Mouse (Mus musculus) midbrain, embryonic 14.5 days (tissue): ENCODE results near the gene Bdkrb2. TPM values are rescaled to one million over a fixed set of nuclear protein-coding genes. Genes with fewer than 3 reads are reported as not detected.

Experiments used
- ATAC-seq: fragments of 200-750 bp; cut with Nextera tagmentation; 2 replicates; pipeline ENCODE4 v1.8.0; 2017; ENCODE audit warnings: moderate number of reproducible peaks, moderate library complexity; ENCODE audit not compliant: low FRiP score, low TSS enrichment
- DNase-seq: peaks from one replicate; pipeline ENCODE4 v3.0.0-alpha.2; 2015
- H3K27ac ChIP-seq: fragments of 300-500 bp; sonication (generic); replicated peaks from 2 replicates; pipeline ENCODE4 v1.5.1; 2014; ENCODE audit warnings: mild to moderate bottlenecking, low read depth, low read length, moderate library complexity
- H3K27me3 ChIP-seq: fragments of 300-500 bp; sonication (generic); 2 replicates; pipeline ENCODE4 v1.6.1; 2014; ENCODE audit warnings: low read length, control low read depth, mixed read lengths; ENCODE audit not compliant: control insufficient read depth, insufficient read depth
- H3K36me3 ChIP-seq: fragments of 300-500 bp; sonication (generic); 2 replicates; pipeline ENCODE4 v1.6.1; 2014; ENCODE audit warnings: low read length, control low read depth; ENCODE audit not compliant: control insufficient read depth, insufficient read depth
- H3K4me1 ChIP-seq: fragments of 300-500 bp; sonication (generic); 2 replicates; pipeline ENCODE4 v1.6.1; 2014; ENCODE audit warnings: mild to moderate bottlenecking, antibody characterized with exemption, low read length, control low read depth; ENCODE audit not compliant: control insufficient read depth, insufficient read depth
- H3K4me2 ChIP-seq: fragments of 300-500 bp; sonication (generic); 2 replicates; pipeline ENCODE4 v1.6.1; 2014; ENCODE audit warnings: mild to moderate bottlenecking, low read length, moderate library complexity
- H3K4me3 ChIP-seq: fragments of 300-500 bp; sonication (generic); replicated peaks from 2 replicates; pipeline ENCODE4 v1.5.1; 2014; ENCODE audit warnings: low read depth, low read length
- H3K9ac ChIP-seq: fragments of 300-500 bp; sonication (generic); replicated peaks from 2 replicates; pipeline ENCODE4 v1.6.1; 2014; ENCODE audit warnings: mild to moderate bottlenecking, low read length, moderate library complexity
- H3K9me3 ChIP-seq: fragments of 300-500 bp; sonication (generic); 2 replicates; pipeline ENCODE4 v1.6.1; 2016; ENCODE audit warnings: low read length, control low read depth, mixed read lengths; ENCODE audit not compliant: control insufficient read depth
- WGBS: fragments of 180-500 bp; shearing (Covaris S2); extraction: QIAGEN DNeasy Blood & Tissue Kit; methylation state at CpG from one replicate; pipeline ENCODE4 v1.1.7; 2014; 5-methylcytosine and 5-hydroxymethylcytosine counted together
- polyA plus RNA-seq: library from polyadenylated mRNA; unstranded; fragments of >200 nt; fragmentation: Nextera tagmentation; extraction: Ambion mirVana; gene quantifications from 2 replicates; pipeline ENCODE4 v1.2.1, GENCODE M21; 2014

Gene Bdkrb2
- polyA plus RNA-seq, 1 experiment from 2014 or later = 0.36 TPM

GRCm38 (mm10) chr12:105563726-105564275, 775 bp downstream of the Bdkrb2 start:
- H3K4me3 ChIP-seq = peak overlapping the region; percentile 30
- DNase-seq (peak; percentile 53), ATAC-seq (no peak)
- H3K4me2 ChIP-seq = peak overlapping the region; percentile 56
- peaks cover 10% of the 10 kb centered on the region; the same call in 1 of the 2 replicates for H3K4me1 ChIP-seq
- peaks cover 33% of the 10 kb centered on the region for H3K27me3 ChIP-seq
- H3K9ac ChIP-seq = no peak overlapping the region; the same call in 1 of the 2 replicates
- H3K27ac ChIP-seq = no peak overlapping the region
- 11% methylated on average over 25 of the region's 25 CpGs for WGBS
- H3K36me3 ChIP-seq = no peaks in the 10 kb centered on the region
- H3K9me3 ChIP-seq = no peaks in the 10 kb centered on the region

GRCm38 (mm10) chr12:105565221-105565620, 2.2 kb downstream of the Bdkrb2 start:
- Histone ChIP-seq H3K4me1 (peaks cover 10% of the 10 kb centered on the region; the same call in 1 of the 2 replicates), H3K9me3 (no peaks in the 10 kb centered on the region), H3K27me3 (peaks cover 33% of the 10 kb centered on the region), H3K27ac (no peak overlapping the region), H3K9ac (no peak overlapping the region), H3K36me3 (no peaks in the 10 kb centered on the region), H3K4me2 (no peak overlapping the region), H3K4me3 (no peak overlapping the region)
- 77% methylated on average over 5 of the region's 5 CpGs for WGBS
- no peak for DNase-seq
- no peak for ATAC-seq

- no peaks in the 10 kb centered on the region for H3K27me3 ChIP-seq
- ATAC-seq = no peak
- no peak overlapping the region for H3K9ac ChIP-seq
- no peak overlapping the region for H3K27ac ChIP-seq
- no peak for DNase-seq
- H3K4me2 ChIP-seq = no peak overlapping the region
- no peaks in the 10 kb centered on the region for H3K36me3 ChIP-seq
- 0 out of 2 replicates have a peak, but pooled peaks cover 2% of the 10 kb centered on the region for H3K9me3 ChIP-seq
- H3K4me1 ChIP-seq = no peaks in the 10 kb centered on the region
- WGBS = 67% methylated on average over 3 of the region's 3 CpGs
- H3K4me3 ChIP-seq = no peak overlapping the region
These were observed 8.8 kb downstream of the Bdkrb2 start for GRCm38 (mm10) chr12:105571867-105572266.

GRCm38 (mm10) chr12:105572622-105573021, 9.6 kb downstream of the Bdkrb2 start:
- Histone ChIP-seq H3K27ac (no peak overlapping the region), H3K36me3 (no peaks in the 10 kb centered on the region), H3K9me3 (0 out of 2 replicates have a peak, but pooled peaks cover 2% of the 10 kb centered on the region), H3K4me3 (no peak overlapping the region), H3K4me1 (no peaks in the 10 kb centered on the region), H3K27me3 (no peaks in the 10 kb centered on the region), H3K4me2 (no peak overlapping the region), H3K9ac (no peak overlapping the region)
- DNase-seq = no peak
- no peak for ATAC-seq
- WGBS = 83% methylated on average over 2 of the region's 2 CpGs

- 0 out of 2 replicates have a peak, but pooled peaks cover 2% of the 10 kb centered on the region for H3K9me3 ChIP-seq
- no peak overlapping the region for H3K9ac ChIP-seq
- H3K36me3 ChIP-seq = no peaks in the 10 kb centered on the region
- H3K27me3 ChIP-seq = no peaks in the 10 kb centered on the region
- ATAC-seq (no peak), DNase-seq (no peak)
- no peaks in the 10 kb centered on the region for H3K4me1 ChIP-seq
- H3K27ac ChIP-seq = no peak overlapping the region
- H3K4me3 ChIP-seq = no peak overlapping the region
- 90% methylated on average over 4 of the region's 4 CpGs for WGBS
- H3K4me2 ChIP-seq = no peak overlapping the region
These were observed 11.3 kb downstream of the Bdkrb2 start for GRCm38 (mm10) chr12:105574356-105574755.

- Histone ChIP-seq H3K9me3 (no peaks in the 10 kb centered on the region), H3K9ac (no peak overlapping the region), H3K4me1 (no peaks in the 10 kb centered on the region), H3K27ac (no peak overlapping the region), H3K4me2 (no peak overlapping the region), H3K36me3 (no peaks in the 10 kb centered on the region), H3K27me3 (no peaks in the 10 kb centered on the region), H3K4me3 (no peak overlapping the region)
- no peak for DNase-seq
- no peak for ATAC-seq
- 78% methylated on average over 17 of the region's 17 CpGs for WGBS
These were observed 17.5 kb downstream of the Bdkrb2 start for GRCm38 (mm10) chr12:105580490-105580889.

- Histone ChIP-seq H3K36me3 (no peaks in the 10 kb centered on the region), H3K4me1 (no peaks in the 10 kb centered on the region), H3K9ac (no peak overlapping the region), H3K4me2 (no peak overlapping the region), H3K4me3 (no peak overlapping the region), H3K9me3 (no peaks in the 10 kb centered on the region), H3K27me3 (no peaks in the 10 kb centered on the region), H3K27ac (no peak overlapping the region)
- DNase-seq = no peak
- WGBS = 57% methylated on average over 9 of the region's 9 CpGs
- ATAC-seq = no peak
These were observed 19.5 kb downstream of the Bdkrb2 start for GRCm38 (mm10) chr12:105582486-105582885.

- no peaks in the 10 kb centered on the region for H3K36me3 ChIP-seq
- ATAC-seq (no peak), DNase-seq (no peak)
- H3K9ac ChIP-seq = no peak overlapping the region
- H3K4me2 ChIP-seq = no peak overlapping the region
- WGBS = 19% methylated on average over 2 of the region's 2 CpGs
- no peaks in the 10 kb centered on the region for H3K9me3 ChIP-seq
- H3K4me3 ChIP-seq = no peak overlapping the region
- H3K27ac ChIP-seq = no peak overlapping the region
- no peaks in the 10 kb centered on the region for H3K4me1 ChIP-seq
- no peaks in the 10 kb centered on the region for H3K27me3 ChIP-seq
These were observed 20.5 kb downstream of the Bdkrb2 start for GRCm38 (mm10) chr12:105583484-105583883.

GRCm38 (mm10) chr12:105584851-105585250, 21.8 kb downstream of the Bdkrb2 start:
- no peaks in the 10 kb centered on the region for H3K27me3 ChIP-seq
- WGBS = 16% methylated on average over 12 of the region's 12 CpGs

More at GRCm38 (mm10) chr12:105584851-105585250, 21.8 kb downstream of the Bdkrb2 start:
- no peak overlapping the region for H3K4me2 ChIP-seq
- no peaks in the 10 kb centered on the region for H3K36me3 ChIP-seq
- no peak; the same call in 1 of the 2 replicates for ATAC-seq
- H3K4me3 ChIP-seq = no peak overlapping the region
- no peak overlapping the region for H3K27ac ChIP-seq
- peak; percentile 83 for DNase-seq
- no peak overlapping the region for H3K9ac ChIP-seq
- H3K9me3 ChIP-seq = no peaks in the 10 kb centered on the region
- no peaks in the 10 kb centered on the region for H3K4me1 ChIP-seq
